Mouse (Mus musculus): Measurements from ENCODE around the gene Rgs19.

DNA sequence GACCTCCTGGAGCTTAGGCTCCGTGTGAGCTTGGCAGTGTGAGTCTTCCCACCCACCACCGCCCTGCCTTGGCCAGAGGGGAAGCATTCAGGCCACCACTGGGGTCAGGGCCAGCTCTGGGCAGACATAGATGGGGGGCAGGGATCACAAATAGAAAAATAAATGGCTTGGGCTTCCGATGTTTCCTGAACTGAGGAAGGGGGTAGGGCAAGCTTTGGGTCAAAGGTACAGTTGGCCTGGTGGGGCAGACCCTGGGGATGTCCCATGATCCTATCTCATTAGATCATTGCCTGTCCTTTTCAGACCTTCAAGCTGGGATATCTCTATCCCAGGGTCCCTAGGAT is 16.1 kb downstream of the Rgs19 start:
- TF ChIP-seq CTCF (IDR thresholded peaks at IDR 0.05; ENCODE audit: insufficient read depth, low read length) = no peak
- no peak for TF ChIP-seq POLR2A (IDR thresholded peaks at IDR 0.05; ENCODE audit: borderline replicate concordance, extremely low read depth, low read depth, low read length)
